Mouse (Mus musculus) natural killer cell, adult 2 months (primary cell): ENCODE data around the gene Rpl37.
A peak's percentile ranks its signal among the peaks of the same experiment; 100 is the strongest.
"Not testable (repeated sequence)": the region's sequence is repeated elsewhere in the genome, so short reads cannot be mapped to it uniquely, and the experiment has no call there.

Experiments
- DNase-seq, 2 experiments: peaks; one replicate each; pipeline ENCODE4 v3.0.0; 2022; ENCODE audit warnings: low spot score in 2 of 2

Gene Rpl37

DNA sequence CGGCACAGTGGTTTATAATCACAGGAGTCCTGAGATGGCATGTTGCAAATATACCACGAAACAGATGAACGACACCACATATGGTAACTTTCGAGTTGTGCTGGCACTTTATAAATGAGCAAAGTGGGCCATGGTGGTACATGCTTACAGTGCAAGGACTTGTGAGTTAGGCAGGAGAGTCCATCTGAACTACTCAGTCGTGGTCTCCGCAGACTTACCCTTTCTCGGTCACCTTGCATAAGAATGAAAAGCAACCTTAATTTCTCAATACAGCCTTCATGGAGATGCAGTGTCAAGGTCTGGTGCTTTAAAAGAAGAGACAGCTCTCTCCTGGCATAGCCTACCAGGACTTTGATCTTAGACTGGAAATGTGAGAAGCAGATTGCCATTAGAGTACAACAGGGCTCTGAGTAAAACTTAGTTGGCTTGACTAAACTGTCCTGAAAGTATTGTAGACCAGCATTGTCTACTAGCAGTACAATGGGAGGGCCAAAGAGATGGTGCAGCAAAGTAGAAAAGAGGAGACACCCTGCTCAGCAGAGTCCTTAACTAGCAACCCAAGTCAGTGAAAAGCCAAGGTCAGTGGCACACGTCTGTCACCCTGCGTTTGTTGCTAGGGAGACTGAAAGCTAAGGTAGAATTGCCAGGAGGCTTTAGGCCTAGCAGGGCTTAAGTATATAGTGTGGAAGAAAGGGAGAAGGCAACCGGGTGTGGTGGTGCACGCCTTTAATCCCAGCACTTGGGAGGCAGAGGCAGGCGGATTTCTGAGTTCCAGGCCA lies 5.3 kb downstream of the Rpl37 start:
- no peak for DNase-seq

DNA sequence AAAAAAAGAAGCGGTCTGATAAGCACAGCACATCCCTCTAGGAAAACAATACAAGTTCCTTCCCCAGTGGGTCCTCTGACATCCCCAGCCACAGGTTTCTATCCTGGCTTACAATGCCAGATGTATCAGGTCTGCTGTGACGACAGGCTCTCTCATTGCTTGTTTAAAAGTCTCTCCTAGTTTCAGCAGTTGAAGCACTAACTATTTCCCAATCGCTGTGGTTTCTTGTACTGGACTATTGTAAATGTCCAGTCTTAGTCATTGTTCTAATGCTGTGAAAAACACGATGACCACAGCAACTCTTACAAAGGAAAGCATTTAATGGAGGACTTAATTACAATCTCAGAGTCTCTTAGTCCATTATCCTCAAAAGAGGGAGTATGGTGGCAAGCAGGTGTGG lies 10.0 kb downstream of the Rpl37 start:
- DNase-seq = no peak

DNA sequence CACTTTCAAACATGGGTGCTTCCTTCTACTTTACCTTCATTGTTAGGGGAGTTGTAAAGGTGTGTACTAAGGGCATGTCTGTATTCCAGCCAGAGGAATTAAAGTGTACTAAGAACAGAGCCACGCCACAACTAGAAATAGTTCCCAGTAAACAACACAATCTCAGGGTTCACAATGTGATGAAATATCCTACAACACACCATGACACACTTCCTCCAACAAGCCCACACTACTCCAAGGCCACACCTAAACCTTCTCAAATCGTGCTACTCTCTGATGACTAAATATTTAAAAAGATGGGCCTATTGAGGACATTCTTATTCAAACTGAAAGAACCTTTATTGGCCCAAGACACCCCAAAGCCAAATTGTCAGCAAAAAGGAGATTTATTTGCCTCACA lies 11.0 kb downstream of the Rpl37 start:
- no peak for DNase-seq

DNA sequence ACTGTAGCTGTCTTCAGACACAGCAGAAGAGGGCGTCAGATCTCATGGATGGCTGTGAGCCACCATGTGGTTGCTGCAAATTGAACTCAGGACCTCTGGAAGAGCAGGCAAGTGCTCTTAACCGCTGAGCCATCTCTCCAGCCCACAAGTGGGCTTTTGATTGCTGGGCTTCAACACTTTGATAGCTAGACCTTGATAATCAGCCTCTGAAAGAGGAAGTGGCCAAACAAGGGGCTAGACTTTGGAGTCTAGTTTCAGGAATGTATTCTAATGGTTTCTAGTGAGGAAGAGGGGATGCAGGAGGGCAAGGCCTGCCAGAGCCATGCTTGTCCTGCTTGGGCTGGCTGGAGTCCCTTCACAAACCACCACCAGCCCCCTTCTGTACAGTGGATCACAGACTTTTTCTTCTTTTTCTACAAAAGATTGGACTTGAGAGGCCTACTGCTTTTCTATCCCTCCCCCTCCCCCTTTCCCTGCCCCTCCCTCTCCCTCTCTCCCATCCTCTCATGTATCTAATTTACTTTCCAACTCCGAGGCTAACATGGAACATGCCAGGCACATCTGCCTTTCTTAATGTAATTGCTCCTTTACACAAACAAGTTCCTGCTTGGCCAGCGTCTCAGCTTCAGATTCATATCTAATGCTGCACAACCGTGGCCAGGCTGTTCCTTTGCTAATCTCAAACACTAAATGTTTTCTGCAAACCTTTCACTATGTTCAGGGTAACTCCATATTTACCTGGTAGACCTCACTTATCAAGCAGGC lies 11.9 kb downstream of the Rpl37 start:
- no peak for DNase-seq

DNA sequence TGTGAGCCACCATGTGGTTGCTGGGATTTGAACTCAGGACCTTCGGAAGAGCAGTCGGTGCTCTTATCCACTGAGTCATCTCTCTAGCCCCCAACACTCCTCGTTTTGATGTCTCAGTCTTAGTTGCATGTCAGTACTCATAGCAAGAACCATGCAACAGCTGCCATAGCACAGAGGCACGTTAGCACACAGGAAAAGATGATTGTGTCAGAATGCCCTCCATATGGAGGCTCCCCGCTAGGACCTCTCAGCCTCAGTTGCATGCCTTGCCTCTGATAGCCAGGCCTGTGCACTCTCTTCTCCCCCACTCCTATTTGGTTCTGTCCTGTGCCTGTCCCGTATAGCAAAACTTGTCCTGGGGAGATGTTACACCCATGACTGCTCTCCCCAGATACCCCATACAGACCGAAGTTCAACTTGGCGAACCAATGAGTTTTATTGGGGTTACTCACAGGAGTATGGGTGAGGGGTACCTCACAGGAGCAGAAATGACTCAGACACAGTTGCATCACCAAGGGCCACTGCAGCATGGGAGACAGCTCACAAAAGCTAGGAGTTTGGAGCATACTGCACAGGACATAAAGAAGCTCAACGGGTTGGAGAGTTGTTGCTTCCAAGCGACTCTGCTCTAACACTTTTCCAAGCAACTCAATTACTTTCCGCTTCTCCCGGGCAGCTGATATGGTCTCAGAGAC lies 12.8 kb downstream of the Rpl37 start:
- DNase-seq = no peak

DNA sequence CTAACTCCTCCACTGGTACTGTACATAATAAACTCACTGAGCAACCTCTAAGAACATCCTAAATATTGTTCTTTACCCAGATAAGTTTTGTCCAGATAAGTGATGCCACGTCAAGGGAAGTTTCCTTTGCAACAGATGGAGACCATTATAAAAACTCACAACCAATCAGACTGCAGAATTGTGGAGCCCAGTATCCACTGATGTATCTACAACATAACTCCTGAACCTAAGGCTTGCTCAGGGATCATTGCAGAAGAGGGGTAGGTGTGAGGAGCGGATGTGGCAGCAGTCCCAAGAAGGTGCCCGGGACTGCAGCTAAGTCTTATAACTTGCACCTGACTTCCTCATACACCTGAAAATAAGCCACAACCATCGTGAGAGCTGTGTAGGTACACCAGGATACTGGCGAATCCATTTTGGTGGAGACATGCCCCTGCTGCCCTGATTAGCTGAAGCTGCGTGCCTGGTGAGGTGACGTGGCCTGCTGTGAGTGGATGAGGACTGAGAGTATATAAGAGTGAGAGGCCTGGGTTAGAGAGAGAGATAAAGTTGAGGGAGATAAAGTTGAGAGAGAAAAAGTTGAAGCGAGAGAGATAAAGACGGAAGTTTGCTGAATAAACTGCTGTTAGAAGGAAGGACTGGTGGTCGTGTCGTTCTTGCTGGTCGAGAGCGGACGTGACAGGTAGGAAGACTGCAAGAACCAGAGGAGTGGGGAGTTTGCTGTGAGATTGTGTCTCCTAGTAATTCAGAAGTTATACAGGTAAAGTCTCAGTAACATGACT lies 14.6 kb downstream of the Rpl37 start:
- DNase-seq = not testable (repeated sequence)

DNA sequence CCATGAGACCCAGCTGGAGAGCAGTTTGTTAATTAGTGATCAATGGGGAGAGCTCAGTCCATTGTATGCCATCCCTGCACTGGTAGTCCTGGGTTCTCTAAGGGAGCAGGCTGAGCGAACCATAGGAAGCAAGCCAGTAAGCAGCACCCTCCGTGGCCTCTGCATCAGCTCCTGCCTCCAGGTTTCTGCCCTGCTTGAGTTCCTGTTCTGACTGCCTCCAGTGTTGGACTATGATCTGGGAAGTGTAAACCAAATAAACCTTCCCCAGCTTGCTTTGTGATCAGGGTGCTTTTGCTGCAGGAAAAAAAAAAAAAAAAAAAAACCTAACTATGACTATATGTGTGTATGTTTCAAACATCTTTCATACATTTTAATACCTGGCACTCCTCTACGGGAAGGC lies 16.9 kb downstream of the Rpl37 start:
- no peak for DNase-seq

DNA sequence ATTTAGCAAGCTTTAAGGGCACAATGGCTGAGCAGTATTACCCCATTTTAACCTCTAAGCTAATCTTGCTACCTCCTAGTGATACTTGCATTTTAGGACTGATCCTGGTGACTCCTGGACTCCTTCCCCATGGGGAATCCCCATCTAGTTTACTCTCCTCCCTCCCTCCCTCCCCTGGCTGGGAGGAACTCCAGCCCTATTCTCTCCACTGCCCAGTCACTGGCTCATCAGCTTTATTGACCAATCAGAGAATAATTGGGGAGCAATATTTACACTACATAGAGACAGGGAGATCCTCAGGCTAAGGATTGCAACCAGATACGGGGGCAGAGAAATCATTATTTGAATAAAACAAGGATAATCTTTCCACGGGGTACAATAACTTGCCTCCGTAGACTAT lies 17.7 kb downstream of the Rpl37 start:
- DNase-seq = no peak

DNA sequence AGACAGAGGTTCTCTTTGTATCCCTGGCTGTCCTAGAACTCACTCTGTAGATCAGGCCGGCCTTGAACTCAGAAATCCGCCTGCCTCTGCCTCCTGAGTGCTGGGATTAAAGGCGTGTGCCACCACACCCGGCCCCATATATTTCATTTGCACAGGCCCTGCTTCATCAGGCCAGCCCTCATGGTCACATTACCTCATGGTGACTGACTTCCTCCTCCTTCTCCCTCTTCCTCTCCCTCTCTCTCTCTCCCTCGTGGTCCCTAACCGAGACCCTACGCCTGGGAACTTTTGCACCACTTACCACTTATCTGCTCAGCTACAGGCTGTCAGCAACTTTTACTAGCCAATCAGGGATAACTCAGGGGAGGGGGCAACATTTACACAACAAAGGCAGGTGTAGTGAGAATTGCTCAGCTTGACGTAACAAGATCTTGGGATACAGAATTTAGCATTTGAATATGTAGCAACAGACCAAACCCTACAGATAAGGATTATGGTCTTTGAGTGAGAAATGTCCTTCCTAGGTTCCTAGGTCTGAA lies 18.6 kb downstream of the Rpl37 start:
- no peak for DNase-seq

DNA sequence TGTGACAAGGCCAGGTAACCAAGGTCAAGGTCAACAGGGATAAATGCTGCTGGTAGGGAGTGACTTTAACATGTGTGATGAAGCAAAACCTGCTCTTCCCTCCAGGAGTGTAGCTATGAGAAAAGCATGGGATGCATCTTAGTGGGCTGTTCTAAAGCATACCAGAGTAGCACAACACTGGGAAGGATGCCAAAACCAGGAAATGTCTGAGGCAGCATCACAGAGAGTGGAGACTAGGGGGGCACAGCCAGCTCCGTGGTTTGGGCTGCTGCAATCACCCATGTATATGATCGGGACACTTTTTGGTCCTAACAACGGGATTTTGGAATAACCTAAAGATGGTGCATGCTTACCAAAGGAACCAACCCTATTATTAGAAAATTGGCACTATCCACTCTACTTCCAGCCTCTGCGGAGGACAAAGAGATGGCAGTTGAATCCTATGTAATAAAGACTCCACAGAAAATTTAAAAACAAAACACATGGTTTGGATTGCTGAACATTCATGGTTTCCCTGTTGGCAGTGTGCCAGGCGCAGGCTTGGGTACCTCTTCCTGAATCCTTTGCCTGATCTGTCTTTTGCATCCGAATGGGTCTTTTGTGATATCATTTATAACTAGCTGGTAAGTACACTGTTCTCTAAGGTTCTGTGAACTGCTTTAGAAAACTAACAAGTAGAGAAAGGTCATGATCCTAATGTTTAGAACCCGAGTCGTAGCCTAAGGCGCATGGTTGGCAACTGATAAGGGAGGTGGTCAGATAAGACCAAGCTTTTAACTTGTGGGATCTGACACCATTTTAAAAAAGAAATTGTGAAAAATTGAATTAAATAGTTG lies 21.8 kb downstream of the Rpl37 start:
- no peak for DNase-seq

DNA sequence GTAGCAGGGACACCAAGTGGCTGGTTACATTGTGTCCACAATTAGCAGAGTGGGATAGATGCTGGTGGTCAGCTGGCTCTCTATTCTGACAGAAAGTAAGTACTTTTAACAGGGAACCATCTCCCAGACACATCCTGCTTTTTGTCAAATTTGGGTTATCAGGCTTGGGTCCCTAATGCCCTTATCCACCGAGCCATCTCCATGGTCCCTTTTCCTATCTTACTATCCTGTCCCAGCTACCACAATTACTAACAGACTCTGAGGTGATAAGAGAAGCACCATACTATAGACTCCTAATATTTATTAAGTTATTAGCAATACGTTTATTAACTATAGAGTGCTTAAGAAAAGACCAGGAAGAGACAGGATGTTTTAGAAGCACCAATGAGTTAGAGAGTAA lies 22.9 kb downstream of the Rpl37 start:
- no peak for DNase-seq

DNA sequence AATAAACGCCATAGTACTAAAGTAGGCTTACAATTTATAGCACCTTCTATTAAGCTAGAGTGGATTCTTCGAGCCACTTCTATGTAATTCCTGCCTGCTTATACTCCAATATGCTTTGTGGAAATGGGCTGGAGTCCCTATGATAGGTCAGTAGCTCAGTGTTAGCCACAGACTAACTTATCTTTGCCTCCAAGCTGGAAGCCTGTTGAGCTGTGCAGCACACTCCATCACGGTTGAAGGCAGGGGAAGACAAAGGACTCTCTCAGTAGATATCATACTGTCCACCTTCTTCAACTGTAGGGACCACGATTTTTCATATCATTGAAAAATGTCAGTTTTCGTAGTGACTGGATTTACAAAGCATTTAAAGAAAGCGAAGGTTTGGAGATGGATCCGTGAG lies 23.4 kb downstream of the Rpl37 start:
- no peak for DNase-seq

DNA sequence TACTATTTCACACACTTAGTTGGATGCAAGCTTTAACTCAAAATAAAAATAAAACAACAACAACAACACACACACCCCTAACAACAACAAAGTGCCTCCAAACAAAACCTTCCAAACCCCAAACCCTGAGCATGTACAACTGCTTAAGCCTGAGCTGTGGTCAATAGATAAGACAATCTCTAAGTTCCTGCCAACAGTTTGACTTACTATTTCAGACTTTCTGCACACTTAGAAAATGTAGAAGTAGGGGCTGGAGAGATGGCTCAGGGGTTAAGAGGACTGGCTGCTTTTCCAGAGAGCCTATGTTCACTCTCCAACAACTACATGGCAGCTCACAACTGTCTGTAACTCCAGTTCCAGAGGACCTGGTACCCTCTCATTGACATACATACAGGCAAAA lies 23.9 kb downstream of the Rpl37 start:
- no peak for DNase-seq

DNA sequence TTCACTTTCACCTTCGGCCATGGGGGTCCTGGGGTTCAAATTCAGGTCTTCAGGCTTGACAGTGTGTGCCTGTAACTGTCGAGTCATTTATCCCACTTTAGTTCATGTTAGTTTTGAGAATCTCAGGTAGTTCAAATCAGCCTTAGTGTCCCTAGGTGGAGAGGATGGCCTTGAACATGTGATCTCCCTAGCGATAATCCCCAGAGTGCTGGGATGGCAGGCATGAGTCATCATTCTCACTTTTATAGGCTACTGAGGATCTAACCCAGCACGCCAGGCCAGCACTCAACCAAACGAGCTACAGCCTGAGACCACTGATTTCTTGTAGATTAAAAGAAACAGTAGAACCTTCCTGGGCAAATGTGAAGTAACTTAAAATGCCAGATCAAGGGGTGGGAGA lies 25.6 kb downstream of the Rpl37 start:
- DNase-seq = no peak

DNA sequence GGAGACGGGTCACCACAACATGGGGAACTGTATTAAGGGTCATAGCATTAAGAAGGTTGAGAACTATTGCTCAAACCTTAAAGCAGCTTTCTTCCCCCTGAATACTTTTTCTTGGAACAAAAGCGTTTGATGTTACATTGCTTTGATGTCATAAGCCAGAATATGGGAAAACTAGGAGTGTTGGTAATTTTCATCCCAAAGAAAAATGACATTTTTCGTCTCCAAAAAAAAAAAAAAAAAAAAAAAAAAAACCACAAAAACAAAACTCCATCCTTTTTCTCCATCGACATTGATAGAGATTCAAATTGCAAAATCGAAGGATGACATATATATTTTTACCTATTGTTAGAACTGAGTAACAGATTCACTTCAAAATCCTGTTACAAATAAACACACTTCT lies 26.3 kb downstream of the Rpl37 start:
- no peak for DNase-seq

DNA sequence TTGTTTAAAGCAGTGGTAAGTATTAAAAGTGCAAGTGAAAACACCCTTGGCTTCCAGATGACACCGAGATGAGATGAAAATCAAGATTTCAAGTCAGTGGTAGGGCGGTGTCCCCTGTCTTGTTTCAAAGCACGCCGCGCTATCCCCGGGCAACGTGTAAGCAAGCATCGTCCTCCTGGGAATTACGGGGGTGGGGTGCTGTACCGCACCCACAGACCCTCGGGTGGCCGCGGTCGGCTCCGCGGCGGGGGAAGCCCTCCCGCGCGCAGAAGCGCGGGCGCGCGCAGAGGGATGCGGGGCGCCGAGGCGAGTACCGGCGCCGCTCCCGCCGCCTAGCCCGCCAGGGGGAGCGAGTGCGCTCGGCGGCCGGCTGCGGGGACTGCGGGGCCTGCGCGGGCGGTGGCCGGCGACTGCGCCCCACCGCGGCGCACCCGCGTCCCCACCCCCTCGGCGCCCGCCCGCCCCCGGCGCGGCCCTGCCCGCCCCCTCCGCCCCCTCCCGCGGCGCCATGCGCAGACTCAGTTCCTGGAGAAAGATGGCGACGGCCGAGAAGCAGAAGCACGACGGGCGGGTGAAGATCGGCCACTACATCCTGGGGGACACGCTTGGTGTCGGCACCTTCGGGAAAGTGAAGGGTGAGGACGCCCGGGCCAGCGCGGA lies 27.0 kb downstream of the Rpl37 start, which contains the start of gene Prkaa1:
Prkaa1 (plus strand) TSS at position 501 of the 660 bp plus-strand sequence.
- peak; percentile 36 to 60 for DNase-seq

DNA sequence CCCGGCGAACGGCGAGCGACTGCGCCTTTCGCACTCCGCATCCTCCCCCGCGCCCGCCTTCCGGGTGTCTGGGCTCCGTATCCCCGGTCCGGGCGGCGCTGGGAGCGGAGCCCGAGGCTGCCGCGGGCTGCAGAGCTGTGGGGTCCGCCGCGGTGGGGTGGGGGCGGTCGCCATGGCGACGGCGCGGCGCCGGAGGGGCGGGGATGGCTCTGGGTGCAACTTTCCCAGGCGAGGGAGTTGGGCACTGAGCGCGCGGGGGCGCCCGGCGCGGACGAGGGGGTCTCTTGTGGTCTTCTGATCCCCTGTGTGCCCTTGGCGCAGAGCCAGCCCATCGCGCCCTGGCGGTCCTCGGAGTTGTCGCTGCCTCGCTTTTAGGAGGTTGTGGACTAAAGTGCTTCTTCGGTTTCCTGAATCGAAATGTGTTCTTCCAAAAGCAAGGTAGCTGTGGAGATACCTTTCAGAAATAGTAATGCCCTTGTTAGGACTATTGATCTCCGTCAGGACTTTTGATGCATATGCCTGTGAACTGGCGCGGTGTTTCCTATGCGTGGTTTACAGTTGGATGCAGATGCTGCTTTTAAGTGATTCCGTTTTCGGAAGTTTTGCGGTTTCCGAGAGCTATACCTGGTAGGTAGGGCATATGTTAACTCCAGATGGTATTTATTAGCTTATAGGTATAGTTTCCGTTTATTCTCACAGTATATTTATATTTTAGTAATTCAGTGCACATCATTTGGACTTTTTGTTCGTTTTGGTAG lies 27.8 kb downstream of the Rpl37 start:
- DNase-seq = peak; percentile 33 to 43

DNA sequence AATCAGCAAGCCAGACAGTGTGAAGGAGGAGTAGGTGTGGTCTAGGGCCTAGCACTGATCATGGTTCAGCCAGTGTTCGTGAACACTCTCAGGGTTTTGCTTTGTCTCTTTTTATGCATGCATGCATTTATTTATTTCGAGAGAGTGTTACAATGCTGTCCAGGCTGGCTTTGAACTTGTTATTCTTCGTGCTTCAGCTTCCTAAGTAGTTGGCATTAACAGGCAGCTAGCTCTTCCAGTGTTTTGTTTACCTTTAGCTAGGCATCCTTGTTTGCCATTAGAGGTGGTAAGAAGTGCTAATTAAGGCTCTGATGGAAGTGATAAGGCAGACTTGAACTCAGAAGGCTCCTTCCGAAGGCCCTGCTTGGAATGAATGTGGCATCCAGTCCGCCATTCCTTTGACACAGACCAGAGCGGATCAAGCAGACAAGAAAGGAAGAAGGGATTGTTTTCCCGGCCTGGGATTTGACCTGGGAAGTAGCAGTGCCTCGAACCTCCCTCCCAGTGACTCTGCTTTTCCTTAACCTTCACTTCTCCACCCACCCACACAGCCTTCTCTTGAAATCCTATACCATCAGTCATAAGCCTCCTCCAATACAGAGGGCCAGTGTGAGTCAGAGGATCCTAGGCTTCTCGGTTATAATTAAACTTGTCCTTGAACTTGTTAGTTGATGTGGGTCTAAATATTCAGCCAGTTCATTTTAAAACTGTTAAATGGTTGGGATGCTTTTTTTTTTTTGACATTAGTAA lies 28.9 kb downstream of the Rpl37 start:
- no peak for DNase-seq

DNA sequence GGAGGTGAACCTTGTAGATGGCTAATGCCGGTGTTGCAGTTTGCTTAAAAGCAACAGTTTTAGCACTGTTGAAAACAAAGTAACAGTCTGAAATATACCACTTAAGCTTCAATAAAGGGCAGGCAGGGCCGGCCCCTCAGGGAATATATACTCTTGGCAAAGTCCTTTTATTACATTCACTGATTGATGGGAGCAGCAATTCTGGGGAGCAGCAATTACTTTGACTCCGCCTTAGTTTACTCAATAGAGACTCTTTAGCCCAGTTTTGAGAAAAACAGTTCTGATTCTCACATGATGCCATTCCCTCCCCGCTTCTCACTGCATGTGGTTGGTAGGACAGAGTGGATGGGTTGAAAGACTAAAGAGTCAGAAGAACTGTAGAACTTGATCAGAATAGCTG lies 32.7 kb downstream of the Rpl37 start:
- DNase-seq = no peak
